Mouse (Mus musculus): Measurements from ENCODE around the gene Nprl2.

Gene Nprl2

GRCm38 (mm10) chr9:107534408-107535202 is 7.4 kb upstream of the Nprl2 start:
- DNase-seq (ENCODE audit: low read depth): peak; percentile 40

GRCm38 (mm10) chr9:107538231-107538630 is 3.8 kb upstream of the Nprl2 start:
- DNase-seq (ENCODE audit: low read depth): no peak

DNA sequence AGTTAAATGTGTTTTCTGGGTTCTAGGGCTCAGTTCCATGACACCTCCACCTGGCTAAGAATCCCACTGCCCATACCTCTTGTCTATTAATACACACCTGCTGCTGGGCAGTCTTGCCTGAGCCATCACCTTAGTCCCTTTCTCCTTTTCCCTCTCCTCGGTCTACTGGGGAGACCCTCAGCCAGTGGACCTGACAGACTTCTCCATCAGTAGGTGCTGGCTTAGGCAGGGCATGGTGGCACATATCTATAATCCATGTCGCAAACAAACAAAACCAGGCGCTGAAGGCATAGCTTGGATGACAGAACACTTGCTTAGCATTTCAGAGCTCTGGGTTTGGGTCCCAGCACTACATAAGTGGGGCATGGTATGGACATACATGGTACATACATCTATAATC is 3.3 kb upstream of the Nprl2 start:
- no peak for DNase-seq (ENCODE audit: low read depth)

DNA sequence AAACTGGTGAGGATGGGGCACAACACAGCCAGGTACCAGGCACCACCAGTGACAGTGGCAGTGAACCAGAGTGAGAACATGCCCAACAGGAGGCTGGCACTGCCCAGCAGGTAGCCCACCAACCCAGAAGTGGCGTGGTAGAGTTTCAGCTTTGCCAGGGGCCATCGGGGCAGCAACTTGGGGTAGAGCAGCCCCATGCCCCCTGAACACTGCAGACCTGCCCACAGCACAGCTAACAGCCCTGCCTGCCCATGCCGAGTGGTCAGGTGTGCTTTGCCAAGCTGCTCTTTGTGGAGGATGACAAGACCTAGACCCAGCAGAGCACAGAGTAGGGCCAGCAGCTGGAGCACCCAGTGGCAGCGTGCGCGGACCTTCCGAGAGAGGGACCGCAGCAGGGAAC is 2.1 kb upstream of the Nprl2 start:
- DNase-seq (ENCODE audit: low read depth): no peak

GRCm38 (mm10) chr9:107540420-107540819 is 1.6 kb upstream of the Nprl2 start:
- DNase-seq (ENCODE audit: low read depth): no peak

DNA sequence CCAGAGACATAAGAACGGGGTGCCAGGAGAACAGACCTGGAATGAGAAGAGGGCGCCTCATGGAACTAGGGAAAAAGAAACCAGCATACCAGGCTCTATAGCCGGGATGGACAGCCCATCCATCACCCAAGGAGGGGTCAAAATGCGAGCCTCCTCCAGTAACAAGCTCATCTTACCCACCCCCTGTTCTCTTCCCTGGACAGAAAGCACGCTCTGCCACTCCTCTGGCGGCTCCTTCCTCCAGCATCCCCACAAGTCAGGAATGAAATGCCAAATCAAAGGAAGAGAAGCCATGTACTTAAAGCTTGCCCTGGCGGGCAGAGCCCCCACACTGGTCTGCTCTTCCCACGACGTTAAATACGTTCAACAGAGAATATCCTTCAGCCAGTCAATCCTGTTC is 1.0 kb upstream of the Nprl2 start:
- no peak for DNase-seq (ENCODE audit: low read depth)

DNA sequence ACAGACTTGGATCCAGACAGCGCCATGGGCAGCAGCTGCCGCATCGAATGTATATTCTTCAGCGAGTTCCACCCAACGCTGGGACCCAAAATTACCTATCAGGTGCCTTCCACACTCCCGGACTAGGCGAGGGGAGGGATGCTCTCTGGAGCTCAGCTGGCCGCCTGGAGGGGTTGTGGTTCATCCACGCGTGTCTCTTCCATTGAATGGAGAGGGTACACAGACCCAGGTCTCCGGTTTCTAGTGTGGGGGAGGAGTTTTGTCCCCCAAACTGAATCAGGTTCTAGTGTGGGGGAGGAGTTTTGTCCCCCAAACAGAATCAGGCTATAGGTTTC is 293 bp downstream of the Nprl2 start:
- DNase-seq (ENCODE audit: low read depth): no peak

- DNase-seq (ENCODE audit: low read depth): no peak
These were observed 695 bp downstream of the Nprl2 start for GRCm38 (mm10) chr9:107542721-107543120.

- no peak for DNase-seq (ENCODE audit: low read depth)
These were observed 1.3 kb downstream of the Nprl2 start for GRCm38 (mm10) chr9:107543299-107543698.

- DNase-seq (ENCODE audit: low read depth): no peak
These were observed 2.2 kb downstream of the Nprl2 start for GRCm38 (mm10) chr9:107544196-107544700.

- DNase-seq (ENCODE audit: low read depth): no peak
These were observed 2.7 kb downstream of the Nprl2 start for GRCm38 (mm10) chr9:107544729-107545128.

- DNase-seq (ENCODE audit: low read depth): no peak
These were observed 3.2 kb downstream of the Nprl2 start for GRCm38 (mm10) chr9:107545199-107545598.

- DNase-seq (ENCODE audit: low read depth): peak; percentile 77
These were observed 3.6 kb downstream of the Nprl2 start for GRCm38 (mm10) chr9:107545602-107546001.

DNA sequence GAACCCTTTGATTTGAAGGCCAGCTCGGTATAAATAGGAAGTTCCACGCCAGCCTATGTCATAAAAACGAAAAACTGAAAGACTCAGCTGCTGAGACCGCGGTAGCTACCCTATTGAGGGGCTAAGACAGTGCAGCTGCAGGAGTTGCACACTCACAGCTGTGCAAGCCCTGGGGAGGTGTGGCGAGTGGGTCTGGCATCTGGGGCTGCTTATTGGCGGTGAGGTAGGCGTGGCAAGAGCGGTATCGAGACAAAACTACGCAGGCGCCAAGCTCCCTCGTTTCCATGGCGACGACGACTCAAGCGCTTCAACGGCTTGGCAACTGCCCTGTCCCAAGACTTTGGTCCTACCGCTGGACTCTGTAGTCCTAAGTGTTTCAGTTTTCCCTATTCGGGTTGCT is 5.0 kb downstream of the Nprl2 start, which contains the start of gene Zmynd10:
Gene Zmynd10, plus strand, starts transcription at position 273 of the 400 bp plus-strand sequence.
- no peak for DNase-seq (ENCODE audit: low read depth)

DNA sequence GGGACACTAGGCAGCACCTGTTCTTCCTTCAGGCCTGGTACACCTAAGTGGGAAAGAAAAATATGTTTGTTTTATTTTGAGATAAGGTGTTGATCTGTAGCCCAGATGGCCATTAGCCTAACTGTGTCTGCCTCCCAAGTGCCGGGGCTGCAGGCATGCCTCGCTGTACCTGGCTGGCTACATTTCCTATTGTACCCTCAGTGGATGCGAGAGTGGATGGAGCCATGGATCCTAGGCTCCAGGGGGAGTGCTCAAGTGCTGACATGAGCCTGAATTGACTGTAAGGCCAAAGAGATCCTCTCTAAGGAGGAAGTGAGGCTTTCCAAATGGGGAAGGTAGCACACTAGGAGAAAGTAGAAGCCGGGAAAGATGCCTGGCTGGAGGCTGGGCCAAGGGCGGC is 5.9 kb downstream of the Nprl2 start:
- no peak for DNase-seq (ENCODE audit: low read depth)

GRCm38 (mm10) chr9:107548820-107549219 is 6.8 kb downstream of the Nprl2 start:
- DNase-seq (ENCODE audit: low read depth): no peak

GRCm38 (mm10) chr9:107549297-107550074 is 7.5 kb downstream of the Nprl2 start:
- DNase-seq (ENCODE audit: low read depth): no peak

- DNase-seq (ENCODE audit: low read depth): no peak
These were observed 8.6 kb downstream of the Nprl2 start for GRCm38 (mm10) chr9:107550491-107551116.

DNA sequence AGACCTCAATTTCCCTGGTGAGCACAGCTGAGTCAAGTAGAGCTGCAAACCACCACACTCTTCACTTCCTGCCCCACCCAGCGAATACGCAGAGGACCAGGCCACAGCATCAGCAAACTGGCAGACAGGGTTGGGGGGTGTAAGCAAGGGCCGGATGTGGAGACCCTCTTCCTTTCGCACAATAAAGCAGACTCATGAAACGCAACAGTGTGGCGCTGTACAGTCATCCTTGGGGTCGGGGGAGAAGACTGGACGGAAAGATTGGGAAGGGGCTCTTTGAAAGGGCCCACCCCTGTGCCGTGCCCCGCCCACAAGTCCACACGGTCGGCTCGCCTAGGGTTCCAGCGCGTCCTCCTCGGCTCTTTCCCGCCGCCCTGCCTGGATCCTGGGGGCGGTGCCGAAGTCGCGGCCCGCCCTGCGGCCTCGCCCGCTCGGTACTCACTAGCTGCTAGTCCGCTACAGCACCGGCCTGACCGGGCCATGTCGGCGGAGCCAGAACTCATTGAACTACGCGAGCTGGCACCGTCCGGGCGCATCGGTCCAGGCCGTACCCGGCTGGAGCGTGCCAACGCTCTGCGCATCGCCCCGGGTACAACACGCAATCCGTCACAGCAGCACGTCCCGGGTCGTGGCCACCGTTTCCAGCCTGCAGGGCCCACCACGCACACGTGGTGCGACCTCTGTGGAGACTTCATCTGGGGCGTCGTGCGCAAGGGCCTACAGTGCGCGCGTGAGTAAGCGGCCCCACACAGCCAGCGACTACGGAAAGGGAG is 9.3 kb downstream of the Nprl2 start, which contains the start of gene Rassf1:
Gene Rassf1, plus strand, starts transcription at position 439 of the 773 bp plus-strand sequence.
- peak; percentile 73 for DNase-seq (ENCODE audit: low read depth)

GRCm38 (mm10) chr9:107551890-107552355 is 9.9 kb downstream of the Nprl2 start:
- peak; percentile 48 for DNase-seq (ENCODE audit: low read depth)

- no peak for DNase-seq (ENCODE audit: low read depth)
These were observed 10.8 kb downstream of the Nprl2 start for GRCm38 (mm10) chr9:107552690-107553393.
